Comparison of ENCODE assay signal across 32 mouse cellular contexts in genomic region chr11:102890096-102890495, GRCm38 (mm10). TPM values are rescaled to one million over a fixed set of nuclear protein-coding genes. Genes with fewer than 3 reads are reported as not detected.
A peak's percentile ranks its signal among the peaks of the same experiment; 100 is the strongest.
DNase-seq lines count a peak whose midpoint lies in the region; ATAC-seq and TF ChIP-seq lines count a peak whose summit lies in the region.
"Had no signal": no experiment of that assay in that cellular context is flagged by ENCODE, and none has a peak within 500 bp of the region (broad histone marks: within the 10 kb centered on the region; RNA-seq: fewer than 3 reads in every experiment).

No protein-coding gene starts in this region.

- no peaks in the 10 kb centered on the region for H3K36me3 ChIP-seq in midbrain, embryonic 11.5 days (ENCODE audit: control insufficient read depth, insufficient read depth, low read length)
- no peaks in the 10 kb centered on the region for H3K36me3 ChIP-seq in midbrain, embryonic 13.5 days
- no peaks in the 10 kb centered on the region for H3K36me3 ChIP-seq in myocyte (ENCODE audit: control insufficient read depth, insufficient read depth)
- H3K36me3 ChIP-seq: embryonic facial prominence, embryonic 15.5 days; heart, embryonic 10.5 days; hindbrain, embryonic 12.5 days had no signal

- no peak overlapping the region for H3K9ac ChIP-seq in midbrain, embryonic 11.5 days (ENCODE audit: low read length)
- no peak overlapping the region for H3K9ac ChIP-seq in midbrain, embryonic 13.5 days (replicated peaks)
- H3K9ac ChIP-seq: embryonic facial prominence, embryonic 15.5 days; hindbrain, embryonic 12.5 days had no signal

- ATAC-seq in midbrain, embryonic 11.5 days (ENCODE audit: low FRiP score): no peak
- ATAC-seq in midbrain, embryonic 13.5 days: no peak
- ATAC-seq in inflammation-experienced regulatory T-cells, adult 6 months: no peak
- ATAC-seq: CD4-positive, CD25-positive, alpha-beta regulatory T cell, adult 4 months; forebrain, embryonic 16.5 days; hindbrain, embryonic 16.5 days; Patski had no signal

- WGBS in midbrain, embryonic 11.5 days: 75% methylated on average over 5 of the region's 5 CpGs
- WGBS in midbrain, embryonic 13.5 days: 67% methylated on average over 5 of the region's 5 CpGs

- H3K27ac ChIP-seq in midbrain, embryonic 11.5 days (ENCODE audit: low read depth, low read length): no peak overlapping the region
- no peak overlapping the region for H3K27ac ChIP-seq in midbrain, embryonic 13.5 days
- H3K27ac ChIP-seq: embryonic facial prominence, embryonic 15.5 days; heart, embryonic 10.5 days; hindbrain, embryonic 12.5 days had no signal

- no peaks in the 10 kb centered on the region for H3K9me3 ChIP-seq in midbrain, embryonic 11.5 days (ENCODE audit: control insufficient read depth, low read length)
- no peaks in the 10 kb centered on the region for H3K9me3 ChIP-seq in midbrain, embryonic 13.5 days
- H3K9me3 ChIP-seq: embryonic facial prominence, embryonic 15.5 days; heart, embryonic 10.5 days; hindbrain, embryonic 12.5 days had no signal

- peak; percentile 54 for DNase-seq in adrenal gland, postnatal 14 days
- DNase-seq in adrenal gland, postnatal 25 days: no peak
- peak; percentile 21 for DNase-seq in midbrain, embryonic 11.5 days (ENCODE audit: low spot score, missing footprints)
- DNase-seq in R1 (ENCODE audit: low read depth, low spot score): peak; percentile 30
- no peak for DNase-seq in lung, postnatal 14 days
- DNase-seq: cerebellum, adult 11 months; cerebellum, adult 8-10 months; cerebellum, postnatal 14 days; embryo, embryonic 11 days; gastrocnemius, postnatal 10 days; heart, adult 18-20 months; heart, postnatal 10 days; heart, postnatal 4 days had no signal

- no peak overlapping the region for H3K4me2 ChIP-seq in midbrain, embryonic 11.5 days
- no peak overlapping the region for H3K4me2 ChIP-seq in midbrain, embryonic 13.5 days (replicated peaks)
- no peak overlapping the region for H3K4me2 ChIP-seq in myocyte (ENCODE audit: low read depth)
- H3K4me2 ChIP-seq: embryonic facial prominence, embryonic 15.5 days; hindbrain, embryonic 12.5 days had no signal

- peaks cover 24% of the 10 kb centered on the region for H3K27me3 ChIP-seq in midbrain, embryonic 11.5 days (ENCODE audit: control insufficient read depth, insufficient read depth, low read length)
- peaks cover 38% of the 10 kb centered on the region for H3K27me3 ChIP-seq in midbrain, embryonic 13.5 days
- peaks cover 9% of the 10 kb centered on the region for H3K27me3 ChIP-seq in myocyte (ENCODE audit: control insufficient read depth, insufficient read depth, insufficient read length)
- H3K27me3 ChIP-seq: Patski had no signal

- H3K79me2 ChIP-seq in myocyte (ENCODE audit: control insufficient read depth, insufficient read depth): no peaks in the 10 kb centered on the region

- no peak for TF ChIP-seq POLR2A in myocyte (IDR thresholded peaks at IDR 0.05; ENCODE audit: insufficient read length, low read depth)

- H3K4me1 ChIP-seq in midbrain, embryonic 11.5 days (ENCODE audit: control insufficient read depth, insufficient read depth, low read length): peaks cover 3% of the 10 kb centered on the region; the same call in 1 of the 2 replicates
- H3K4me1 ChIP-seq in midbrain, embryonic 13.5 days (replicated peaks): peaks cover 6% of the 10 kb centered on the region

- H3K4me3 ChIP-seq in midbrain, embryonic 11.5 days (ENCODE audit: low read depth, low read length): no peak overlapping the region
- no peak overlapping the region for H3K4me3 ChIP-seq in midbrain, embryonic 13.5 days (replicated peaks)
- no peak overlapping the region for H3K4me3 ChIP-seq in myocyte
- H3K4me3 ChIP-seq: embryonic facial prominence, embryonic 15.5 days; erythroblast, embryonic 14.5 days; heart, embryonic 10.5 days; hindbrain, embryonic 12.5 days had no signal

- H3ac ChIP-seq in myocyte (ENCODE audit: control insufficient read depth, insufficient read length): no peak overlapping the region

TF ChIP-seq in myocyte, 11 proteins besides CTCF, POLR2A, EP300 and RAD21:
- TF ChIP-seq USF1 (IDR thresholded peaks at IDR 0.05; ENCODE audit: low read depth) (no peak), TCF3 (IDR thresholded peaks at IDR 0.05; ENCODE audit: insufficient read length, low read depth) (no peak), CEBPB (IDR thresholded peaks at IDR 0.05; ENCODE audit: insufficient read depth, poor library complexity, severe bottlenecking) (peak; percentile 39; the same call in 1 of the 2 replicates), MYOD1 (IDR thresholded peaks at IDR 0.05; ENCODE audit: control insufficient read depth in 1 of 3, insufficient read length in 2 of 3, low read depth in 2 of 3) (no peak), E2F4 (IDR thresholded peaks at IDR 0.05; ENCODE audit: insufficient read depth) (no peak), MYOG (IDR thresholded peaks at IDR 0.05; ENCODE audit: control insufficient read depth in 1 of 3, insufficient read depth in 1 of 3, insufficient read length in 2 of 3, low read depth in 2 of 3) (no peak), POLR2AphosphoS2 (IDR thresholded peaks at IDR 0.05; ENCODE audit: insufficient read length, low read depth) (no peak)

RNA-seq across cellular contexts. Expression of gene Fam187a, which starts 5.1 kb away (rescaled TPM):
- not detected in 2 replicates for total RNA-seq in adrenal gland, postnatal 14 days (2021)
- total RNA-seq in adrenal gland, postnatal 25 days (2021): not detected in 2 replicates
- polyA plus RNA-seq in midbrain, embryonic 11.5 days (2014; fragmentation: Nextera tagmentation; extraction: Ambion mirVana): 0.10 and 0.11 TPM in 2 replicates
- not detected in 2 replicates for polyA plus RNA-seq in midbrain, embryonic 13.5 days (2015; fragmentation: Nextera tagmentation; extraction: Ambion mirVana)
- polyA plus RNA-seq in myocyte (2012; fragmentation: generic; extraction: Trizol): not detected
- polyA plus RNA-seq in inflammation-experienced regulatory T-cells, adult 6 months (2017; shearing (Covaris generic)): not detected
- total RNA-seq: adrenal gland, adult 18-20 months; adrenal gland, postnatal 4 days; common myeloid progenitor, adult 5-6 weeks; gastrocnemius, postnatal 10 days; gastrocnemius, postnatal 4 days; heart, adult 18-20 months; heart, postnatal 10 days; heart, postnatal 4 days had no signal
- polyA plus RNA-seq: CD4-positive, CD25-positive, alpha-beta regulatory T cell, adult 4 months; embryonic facial prominence, embryonic 11.5 days; embryonic facial prominence, embryonic 15.5 days; erythroblast, embryonic 14.5 days; forebrain, embryonic 11.5 days; forebrain, embryonic 16.5 days; heart, embryonic 10.5 days; heart, embryonic 14.5 days; hindbrain, embryonic 12.5 days; hindbrain, embryonic 16.5 days; intestine, embryonic 14.5 days had no signal

RNA-seq across cellular contexts. Expression of gene Ccdc103, which starts 9.1 kb away (rescaled TPM):
- total RNA-seq in adrenal gland, postnatal 14 days (2021): 0.38 and 0.59 TPM in 2 replicates
- 1.0 TPM in 1 of 2 replicates, not detected in the other for total RNA-seq in adrenal gland, postnatal 25 days (2021)
- polyA plus RNA-seq in midbrain, embryonic 11.5 days (2014; fragmentation: Nextera tagmentation; extraction: Ambion mirVana): 1.6 and 1.9 TPM in 2 replicates
- 1.8 and 2.3 TPM in 2 replicates for polyA plus RNA-seq in midbrain, embryonic 13.5 days (2015; fragmentation: Nextera tagmentation; extraction: Ambion mirVana)
- 1.4 TPM for polyA plus RNA-seq in myocyte (2012; fragmentation: generic; extraction: Trizol)
- not detected for polyA plus RNA-seq in inflammation-experienced regulatory T-cells, adult 6 months (2017; shearing (Covaris generic))
- total RNA-seq: common myeloid progenitor, adult 5-6 weeks; gastrocnemius, postnatal 4 days; heart, adult 18-20 months had no signal
- polyA plus RNA-seq: CD4-positive, CD25-positive, alpha-beta regulatory T cell, adult 4 months had no signal

RNA-seq across cellular contexts. Expression of gene Eftud2, which starts 9.3 kb away (rescaled TPM):
- total RNA-seq in adrenal gland, postnatal 14 days (2021): 79.9 and 96.2 TPM in 2 replicates
- total RNA-seq in adrenal gland, postnatal 25 days (2021): 77.2 and 81.2 TPM in 2 replicates
- polyA plus RNA-seq in midbrain, embryonic 11.5 days (2014; fragmentation: Nextera tagmentation; extraction: Ambion mirVana): 240 and 252 TPM in 2 replicates
- 176 TPM in 2 replicates for polyA plus RNA-seq in midbrain, embryonic 13.5 days (2015; fragmentation: Nextera tagmentation; extraction: Ambion mirVana)
- 104 TPM for polyA plus RNA-seq in myocyte (2012; fragmentation: generic; extraction: Trizol)
- 100 to 1,000 TPM; 111 to 148 (median 126) TPM for polyA plus RNA-seq in inflammation-experienced regulatory T-cells, adult 6 months (2017; shearing (Covaris generic))

RNA-seq across cellular contexts. Expression of gene Gfap, which starts 10.6 kb away (rescaled TPM):
- 0.68 and 1.2 TPM in 2 replicates for total RNA-seq in adrenal gland, postnatal 14 days (2021)
- total RNA-seq in adrenal gland, postnatal 25 days (2021): 0.36 and 0.48 TPM in 2 replicates
- 0.11 TPM in 1 of 2 replicates, not detected in the other for polyA plus RNA-seq in midbrain, embryonic 11.5 days (2014; fragmentation: Nextera tagmentation; extraction: Ambion mirVana)
- not detected in 2 replicates for polyA plus RNA-seq in midbrain, embryonic 13.5 days (2015; fragmentation: Nextera tagmentation; extraction: Ambion mirVana)
- polyA plus RNA-seq in myocyte (2012; fragmentation: generic; extraction: Trizol): 0.16 TPM
- polyA plus RNA-seq in inflammation-experienced regulatory T-cells, adult 6 months (2017; shearing (Covaris generic)): not detected
- polyA plus RNA-seq: CD4-positive, CD25-positive, alpha-beta regulatory T cell, adult 4 months; hindbrain, embryonic 12.5 days had no signal

RNA-seq across cellular contexts. Expression of gene Kif18b, which starts 34.8 kb away (rescaled TPM):
- 6.9 and 8.6 TPM in 2 replicates for total RNA-seq in adrenal gland, postnatal 14 days (2021)
- 4.1 and 5.3 TPM in 2 replicates for total RNA-seq in adrenal gland, postnatal 25 days (2021)
- 6.3 and 6.9 TPM in 2 replicates for polyA plus RNA-seq in midbrain, embryonic 11.5 days (2014; fragmentation: Nextera tagmentation; extraction: Ambion mirVana)
- 4.3 and 4.9 TPM in 2 replicates for polyA plus RNA-seq in midbrain, embryonic 13.5 days (2015; fragmentation: Nextera tagmentation; extraction: Ambion mirVana)
- polyA plus RNA-seq in myocyte (2012; fragmentation: generic; extraction: Trizol): 18.4 TPM
- polyA plus RNA-seq in inflammation-experienced regulatory T-cells, adult 6 months (2017; shearing (Covaris generic)): 1 to 10 TPM in 1 of 3 experiments, under 1 TPM in 2; 0.56 to 8.2 (median 0.61) TPM

Comparison
In these comparisons a context has a peak if more than half of its experiments do, and no peak if none do; other contexts are left out.
1. DNase-seq: peak in adrenal gland, postnatal 14 days (single experiment), midbrain, embryonic 11.5 days (single experiment) and R1 (single experiment); none in adrenal gland, postnatal 25 days (single experiment) and lung, postnatal 14 days (single experiment).